Mouse (Mus musculus) ES-Bruce4 (cell line): ENCODE data around the gene Lama4.

ENCODE experiments used
- CTCF ChIP-seq: IDR thresholded peaks from one replicate; pipeline ENCODE4 v1.8.1; 2011; ENCODE audit warnings: low read depth, low read length
- POLR2A ChIP-seq: IDR thresholded peaks from one replicate; pipeline ENCODE4 v1.8.1; 2011; ENCODE audit warnings: low read length; ENCODE audit not compliant: insufficient read depth

DNA sequence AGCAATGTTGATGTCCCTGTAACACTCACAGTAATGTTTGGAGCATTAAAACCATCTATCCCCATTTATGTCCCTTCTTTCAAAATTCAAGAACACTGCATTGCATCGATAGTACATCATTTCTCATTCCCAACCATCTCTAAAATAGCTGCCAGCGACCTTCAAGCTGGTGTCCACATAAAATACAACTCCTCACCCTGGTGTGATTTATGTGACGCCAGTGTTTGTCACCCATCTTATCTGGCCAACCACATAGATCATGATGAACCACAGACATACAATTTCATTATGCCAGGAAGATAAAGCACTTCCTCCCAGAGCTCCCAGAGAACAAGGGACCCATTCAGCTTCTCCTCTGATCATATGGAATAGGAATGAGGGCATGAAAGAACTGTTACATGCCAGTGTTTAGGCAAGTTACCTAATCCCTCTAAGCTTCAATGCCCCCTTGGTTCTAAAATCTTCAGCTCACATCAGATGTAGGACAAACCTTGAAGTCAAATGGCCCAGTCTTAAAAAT is 79.2 kb downstream of the Lama4 start:
- TF ChIP-seq CTCF (no peak), POLR2A (no peak)
